Mouse (Mus musculus) CH12.LX (cell line): ENCODE measurements around the gene Egln1. TPM values are rescaled to one million over a fixed set of nuclear protein-coding genes. Genes with fewer than 3 reads are reported as not detected.
A peak's percentile ranks its signal among the peaks of the same experiment; 100 is the strongest.

ENCODE experiments used
- DNase-seq: peaks from one replicate; pipeline ENCODE4 v3.0.0-alpha.2; 2013; ENCODE audit errors: extremely low read depth
- H3K27ac ChIP-seq: 2 replicates; pipeline ENCODE4 v1.5.1; 2012; ENCODE audit warnings: low read depth, mild to moderate bottlenecking, control low read depth, moderate library complexity; ENCODE audit not compliant: insufficient read depth
- H3K27me3 ChIP-seq: replicated peaks from 2 replicates; pipeline ENCODE3; 2012; ENCODE audit warnings: inconsistent platforms
- H3K36me3 ChIP-seq, 2 experiments: replicated peaks in 1 of 2; 2 replicates each; pipeline versions ENCODE3 to v1.6.1; 2012; ENCODE audit warnings: inconsistent platforms in 1 of 2, low read length in 1 of 2, mild to moderate bottlenecking in 1 of 2, mixed read lengths in 1 of 2, moderate library complexity in 1 of 2; ENCODE audit not compliant: control insufficient read depth in 1 of 2, insufficient read depth in 1 of 2
- H3K4me1 ChIP-seq, 2 experiments: 2 replicates each; pipeline ENCODE4 v1.6.1; 2012; ENCODE audit warnings: inconsistent platforms in 1 of 2, moderate library complexity in 1 of 2; ENCODE audit not compliant: insufficient read depth in 2 of 2, control insufficient read depth in 1 of 2
- H3K4me2 ChIP-seq: 2 replicates; pipeline ENCODE4 v1.6.1; 2012; ENCODE audit warnings: low read depth, mild to moderate bottlenecking, control low read depth; ENCODE audit not compliant: poor library complexity, insufficient read depth, severe bottlenecking
- H3K4me3 ChIP-seq, 3 experiments: fragments of 150-350 bp in 1 of 3; sonication (generic) in 1 of 3; replicated peaks in 1 of 3; 2 replicates each; pipeline versions ENCODE3 to v1.5.1; 2011 to 2012; ENCODE audit warnings: low read depth in 2 of 3, low read length in 2 of 3, mild to moderate bottlenecking in 2 of 3, moderate library complexity in 2 of 3, control low read depth in 1 of 3, improper control_type of control experiment in 1 of 3, inconsistent platforms in 1 of 3, mixed read lengths in 1 of 3; ENCODE audit not compliant: poor library complexity in 1 of 3
- H3K79me2 ChIP-seq: replicated peaks from 2 replicates; pipeline ENCODE4 v1.6.1; 2012; ENCODE audit warnings: mild to moderate bottlenecking, moderate library complexity; ENCODE audit not compliant: control insufficient read depth, poor library complexity, insufficient read depth, severe bottlenecking; ENCODE audit errors: extremely low read depth
- H3K9ac ChIP-seq: 2 replicates; pipeline ENCODE4 v1.6.1; 2012; ENCODE audit warnings: low read depth, mild to moderate bottlenecking, control low read depth, moderate library complexity; ENCODE audit not compliant: insufficient read depth
- H3K9me3 ChIP-seq: replicated peaks from 2 replicates; pipeline ENCODE3; 2012; ENCODE audit warnings: low read length, inconsistent platforms, mixed read lengths
- E2F4 ChIP-seq: IDR thresholded peaks from 2 replicates; pipeline ENCODE4 v1.6.1; 2011; ENCODE audit warnings: low read depth, low read length, improper control_type of control experiment; ENCODE audit not compliant: insufficient replicate concordance
- ELF1 ChIP-seq: IDR thresholded peaks from 2 replicates; pipeline ENCODE4 v1.6.1; 2014; ENCODE audit warnings: low read depth, mild to moderate bottlenecking, inconsistent platforms, low read length, improper control_type of control experiment
- IRF4 ChIP-seq: IDR thresholded peaks from 2 replicates; pipeline ENCODE4 v1.6.1; 2014; ENCODE audit warnings: low read depth, mild to moderate bottlenecking, inconsistent platforms, low read length, improper control_type of control experiment
- JUN ChIP-seq: IDR thresholded peaks from 2 replicates; pipeline ENCODE4 v1.6.1; 2011; ENCODE audit warnings: low read depth, mild to moderate bottlenecking, low read length, improper control_type of control experiment, moderate library complexity; ENCODE audit not compliant: insufficient read depth
- JUND ChIP-seq: conservative IDR thresholded peaks from 2 replicates; pipeline ENCODE4 v1.6.1; 2011; ENCODE audit warnings: low read depth, low read length, improper control_type of control experiment
- KAT2A ChIP-seq: IDR thresholded peaks from 2 replicates; pipeline ENCODE4 v1.6.1; 2012; ENCODE audit warnings: low read length, improper control_type of control experiment, inconsistent platforms; ENCODE audit not compliant: insufficient replicate concordance
- MAX ChIP-seq: IDR thresholded peaks from 2 replicates; pipeline ENCODE4 v1.6.1; 2011; ENCODE audit warnings: low read length, improper control_type of control experiment
- MAZ ChIP-seq: IDR thresholded peaks from 2 replicates; pipeline ENCODE4 v1.6.1; 2012; ENCODE audit warnings: low read depth, mild to moderate bottlenecking, inconsistent platforms, low read length, improper control_type of control experiment, moderate library complexity
- MEF2A ChIP-seq: IDR thresholded peaks from 2 replicates; pipeline ENCODE4 v1.6.1; 2014; ENCODE audit warnings: low read depth, mild to moderate bottlenecking, inconsistent platforms, low read length, improper control_type of control experiment, borderline replicate concordance
- MXI1 ChIP-seq: IDR thresholded peaks from 2 replicates; pipeline ENCODE4 v1.6.1; 2011; ENCODE audit warnings: mild to moderate bottlenecking, low read depth, low read length, improper control_type of control experiment
- MYC ChIP-seq: IDR thresholded peaks from 2 replicates; pipeline ENCODE4 v1.6.1; 2011; ENCODE audit warnings: low read depth, mild to moderate bottlenecking, improper control_type of control experiment, low read length
- NELFE ChIP-seq: IDR thresholded peaks from 2 replicates; pipeline ENCODE4 v1.6.1; 2011; ENCODE audit warnings: low read depth, low read length, improper control_type of control experiment
- POLR2A ChIP-seq: IDR thresholded peaks from 2 replicates; pipeline ENCODE4 v1.6.1; 2011; ENCODE audit warnings: low read depth, mild to moderate bottlenecking, improper control_type of control experiment, low read length
- RAD21 ChIP-seq: IDR thresholded peaks from 2 replicates; pipeline ENCODE4 v1.6.1; 2011; ENCODE audit warnings: low read depth, mild to moderate bottlenecking, low read length, improper control_type of control experiment, moderate library complexity
- SIN3A ChIP-seq: IDR thresholded peaks from 2 replicates; pipeline ENCODE4 v1.6.1; 2012; ENCODE audit warnings: low read length, improper control_type of control experiment, inconsistent platforms
- UBTF ChIP-seq: IDR thresholded peaks from 2 replicates; pipeline ENCODE4 v1.6.1; 2012; ENCODE audit warnings: low read depth, mild to moderate bottlenecking, inconsistent platforms, low read length, improper control_type of control experiment, moderate library complexity
- USF2 ChIP-seq: conservative IDR thresholded peaks from 2 replicates; pipeline ENCODE4 v1.6.1; 2011; ENCODE audit warnings: low read depth, low read length, improper control_type of control experiment
- ZC3H11A ChIP-seq: IDR thresholded peaks from 2 replicates; pipeline ENCODE4 v1.6.1; 2012; ENCODE audit warnings: low read depth, mild to moderate bottlenecking, inconsistent platforms, low read length, improper control_type of control experiment
- ZMIZ1 ChIP-seq: IDR thresholded peaks from 2 replicates; pipeline ENCODE4 v1.6.1; 2012; ENCODE audit warnings: low read depth, mild to moderate bottlenecking, inconsistent platforms, low read length, improper control_type of control experiment
- ZNF384 ChIP-seq: IDR thresholded peaks from 2 replicates; pipeline ENCODE4 v1.6.1; 2012; ENCODE audit warnings: low read depth, low read length, improper control_type of control experiment, inconsistent platforms
- dilution Hi-C: fragments of 300-500 bp; cut with MboI; formaldehyde crosslinking; loops from 2 replicates; pipeline ENCODE4 v1.14.3; 2020; ENCODE audit warnings: low sequenced_read_pairs; ENCODE audit not compliant: extremely low pct_unique_long_range_greater_than_20kb, extremely low pct_ligation_motif_present
- in situ Hi-C: fragments of 300-500 bp; cut with MboI; formaldehyde crosslinking; loops from 3 replicates; pipeline ENCODE4 v1.14.3; 2019; ENCODE audit warnings: low sequenced_read_pairs, low pct_ligation_motif_present, low pct_unique_long_range_greater_than_20kb, mixed read lengths
- polyA plus RNA-seq: library from polyadenylated mRNA; unstranded; fragments of >175 nt; gene quantifications from 2 replicates; pipeline ENCODE4 v1.2.1, GENCODE M21; 2012; ENCODE audit warnings: low read depth; ENCODE audit not compliant: insufficient read length
- total RNA-seq, 2 experiments: library from RNA; depleted of rRNA; stranded (reverse); fragments of 300-350 nt in 1 of 2; fragments of >200 nt in 1 of 2; gene quantifications; 2 replicates each; pipeline ENCODE4 v1.2.3; 2012 to 2014

Gene Egln1
- total and polyA plus RNA-seq, 3 experiments = 19.0 to 34.7 (median 31.0) TPM

GRCm38 (mm10) chr8:124863729-124864128 is 85.4 kb downstream of the Egln1 start:
- in situ Hi-C loops (no loop called here), dilution Hi-C loops (no loop called here)
- TF ChIP-seq ZC3H11A (no peak), JUND (no peak), ZNF384 (no peak), E2F4 (no peak), ELF1 (peak; percentile 43), NELFE (no peak), IRF4 (0 out of 2 replicates have a peak, but pooled peaks have one; percentile 6), KAT2A (no peak), MAZ (peak; percentile 28; the same call in 1 of the 2 replicates), SIN3A (peak; percentile 78; the same call in 1 of the 2 replicates), RAD21 (no peak), JUN (no peak), MYC (peak; percentile 82; the same call in 1 of the 2 replicates), POLR2A (peak; percentile 41), MAX (0 out of 2 replicates have a peak, but pooled peaks have one; percentile 47), USF2 (no peak)
- peak; percentile 54 for DNase-seq
- H3K9ac ChIP-seq = peak overlapping the region; percentile 95
- H3K4me2 ChIP-seq = peak overlapping the region; percentile 85
- no peaks in the 10 kb centered on the region for H3K9me3 ChIP-seq
- peak overlapping the region; percentile 95 to 100 (median 95) for H3K4me3 ChIP-seq
- peaks cover 72% of the 10 kb centered on the region for H3K79me2 ChIP-seq
- H3K27ac ChIP-seq = peak overlapping the region; percentile 28; the same call in 1 of the 2 replicates
- H3K27me3 ChIP-seq = no peaks in the 10 kb centered on the region
- H3K36me3 ChIP-seq = peaks cover 25 to 61% of the 10 kb centered on the region in 2 experiments
- H3K4me1 ChIP-seq = peaks cover 9 to 68% of the 10 kb centered on the region in 2 experiments

- peak; percentile 34 for DNase-seq
- dilution Hi-C loops = no loop called here
Observed at GRCm38 (mm10) chr8:124863163-124863677, 85.9 kb downstream of the Egln1 start.

More at GRCm38 (mm10) chr8:124863163-124863677, 85.9 kb downstream of the Egln1 start:
- TF ChIP-seq MXI1 (no peak), NELFE (peak; percentile 41), JUND (no peak), ZMIZ1 (0 out of 2 replicates have a peak, but pooled peaks have one; percentile 60), MEF2A (no peak), UBTF (no peak), POLR2A (peak; percentile 86; the same call in 1 of the 2 replicates), ZC3H11A (no peak)
- H3K4me2 ChIP-seq = peak overlapping the region; percentile 85; the same call in 1 of the 2 replicates
- H3K36me3 ChIP-seq = peaks cover 30 to 61% of the 10 kb centered on the region in 2 experiments
- peaks cover 9 to 65% of the 10 kb centered on the region in 2 experiments for H3K4me1 ChIP-seq
- in situ Hi-C loops = no loop called here
- H3K79me2 ChIP-seq = peaks cover 73% of the 10 kb centered on the region
- H3K27ac ChIP-seq = peak overlapping the region; percentile 77
- no peaks in the 10 kb centered on the region for H3K9me3 ChIP-seq
- H3K27me3 ChIP-seq = no peaks in the 10 kb centered on the region
- H3K4me3 ChIP-seq = peak overlapping the region; percentile 95 to 100 (median 95)
- H3K9ac ChIP-seq = peak overlapping the region; percentile 95
